Mouse (Mus musculus) forebrain, embryonic 12.5 days (tissue): ENCODE measurements around the gene Sh3bp5. TPM values are rescaled to one million over a fixed set of nuclear protein-coding genes. Genes with fewer than 3 reads are reported as not detected.

Experiments used
- ATAC-seq: fragments of 200-750 bp; cut with Nextera tagmentation; 2 replicates; pipeline ENCODE4 v1.8.0; 2017; ENCODE audit warnings: moderate TSS enrichment; ENCODE audit not compliant: low FRiP score
- H3K27ac ChIP-seq: fragments of 300-500 bp; sonication (generic); 2 replicates; pipeline ENCODE4 v1.5.1; 2016; ENCODE audit warnings: mild to moderate bottlenecking
- H3K27me3 ChIP-seq: fragments of 300-500 bp; sonication (generic); 2 replicates; pipeline ENCODE4 v1.6.1; 2016; ENCODE audit warnings: mild to moderate bottlenecking
- H3K36me3 ChIP-seq: fragments of 300-500 bp; sonication (generic); replicated peaks from 2 replicates; pipeline ENCODE4 v1.6.1; 2016; ENCODE audit warnings: mild to moderate bottlenecking
- H3K4me1 ChIP-seq: fragments of 300-500 bp; sonication (generic); 2 replicates; pipeline ENCODE4 v1.6.1; 2016
- H3K4me2 ChIP-seq: fragments of 300-500 bp; sonication (generic); 2 replicates; pipeline ENCODE4 v1.6.1; 2016; ENCODE audit warnings: mild to moderate bottlenecking, moderate library complexity
- H3K4me3 ChIP-seq: fragments of 300-500 bp; sonication (generic); replicated peaks from 2 replicates; pipeline ENCODE4 v1.5.1; 2016; ENCODE audit warnings: mild to moderate bottlenecking
- H3K9ac ChIP-seq: fragments of 300-500 bp; sonication (generic); 2 replicates; pipeline ENCODE4 v1.6.1; 2016; ENCODE audit warnings: mild to moderate bottlenecking
- H3K9me3 ChIP-seq: fragments of 300-500 bp; sonication (generic); 2 replicates; pipeline ENCODE4 v1.6.1; 2016
- WGBS: fragments of 180-500 bp; shearing (Covaris S2); methylation state at CpG from one replicate; pipeline ENCODE4 v1.1.7; 2016; 5-methylcytosine and 5-hydroxymethylcytosine counted together
- polyA plus RNA-seq: library from polyadenylated mRNA; unstranded; fragments of >200 nt; fragmentation: Nextera tagmentation; extraction: Ambion mirVana; gene quantifications from 2 replicates; pipeline ENCODE4 v1.2.1, GENCODE M21; 2016

Gene Sh3bp5
- polyA plus RNA-seq, 1 experiment from 2014 or later, result 37.7 TPM

DNA sequence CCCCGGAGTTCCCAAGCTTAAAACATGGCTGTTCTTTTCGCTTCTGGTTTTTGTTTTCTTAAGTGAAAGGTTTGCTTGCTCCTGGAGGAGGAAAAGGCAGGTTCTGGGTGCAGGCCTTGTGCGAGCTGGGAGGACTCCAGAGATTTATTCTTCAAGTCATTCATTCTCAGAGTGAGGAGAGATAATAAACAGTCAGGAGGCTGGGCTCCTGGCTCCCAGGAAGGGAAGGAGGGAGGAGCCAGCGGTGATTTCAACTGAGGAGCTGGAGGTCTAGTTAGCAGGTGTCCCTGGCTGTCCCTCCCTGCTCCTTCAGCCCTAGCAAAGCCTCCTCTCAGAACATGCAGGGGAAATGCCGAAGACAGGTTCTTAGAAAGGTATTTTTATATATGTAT lies 6.9 kb downstream of the Sh3bp5 start:
- Histone ChIP-seq H3K27me3 (peaks cover 4% of the 10 kb centered on the region), H3K9me3 (no peaks in the 10 kb centered on the region), H3K36me3 (peaks cover 20% of the 10 kb centered on the region), H3K4me3 (no peak overlapping the region), H3K9ac (no peak overlapping the region), H3K4me2 (no peak overlapping the region), H3K4me1 (peaks cover 12% of the 10 kb centered on the region; the same call in 1 of the 2 replicates), H3K27ac (no peak overlapping the region)
- ATAC-seq, result no peak
- WGBS, result 62% methylated on average over 5 of the region's 5 CpGs

DNA sequence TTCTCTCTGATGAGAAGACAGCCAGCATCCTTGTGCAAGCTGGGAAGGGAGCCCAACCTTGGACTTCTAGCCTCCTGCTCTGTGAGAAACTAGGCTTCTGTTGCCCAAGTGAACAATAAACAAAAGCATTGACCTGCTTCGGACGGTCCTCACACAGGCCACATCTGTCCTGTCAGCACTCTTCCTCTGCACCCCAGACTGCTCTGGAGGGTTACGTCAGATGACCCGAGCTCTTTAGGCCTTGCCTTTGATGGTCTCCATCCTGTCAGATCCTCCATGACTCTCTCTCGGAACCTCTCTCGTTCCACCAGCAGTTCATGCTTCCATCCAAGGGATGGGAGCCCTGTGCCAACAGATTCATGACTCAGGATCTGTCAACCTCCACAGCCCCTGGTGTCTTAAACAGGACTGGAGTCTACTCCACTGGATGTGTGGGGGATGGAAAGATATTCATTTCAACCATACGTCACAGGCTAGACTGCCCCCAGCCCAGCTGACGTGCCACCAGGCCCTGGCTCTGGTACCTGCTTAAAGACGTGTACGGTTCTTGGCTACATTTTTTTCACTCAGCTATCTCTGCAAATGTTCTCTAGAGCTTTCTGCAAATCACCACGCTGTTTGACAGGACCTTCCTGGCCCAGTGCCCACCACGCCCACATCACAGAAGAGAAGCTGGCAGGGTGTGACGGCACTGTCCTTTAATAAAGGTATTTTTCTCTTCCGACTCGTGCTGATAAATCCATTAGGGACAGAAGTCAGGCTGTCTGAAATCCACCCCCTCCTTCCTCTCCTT lies 7.5 kb downstream of the Sh3bp5 start:
- Histone ChIP-seq H3K4me3 (no peak overlapping the region), H3K4me2 (no peak overlapping the region), H3K36me3 (peaks cover 20% of the 10 kb centered on the region), H3K4me1 (peaks cover 13% of the 10 kb centered on the region; the same call in 1 of the 2 replicates), H3K9me3 (no peaks in the 10 kb centered on the region), H3K9ac (no peak overlapping the region), H3K27me3 (no peaks in the 10 kb centered on the region), H3K27ac (no peak overlapping the region)
- ATAC-seq, result no peak
- WGBS, result 86% methylated on average over 15 of the region's 15 CpGs

DNA sequence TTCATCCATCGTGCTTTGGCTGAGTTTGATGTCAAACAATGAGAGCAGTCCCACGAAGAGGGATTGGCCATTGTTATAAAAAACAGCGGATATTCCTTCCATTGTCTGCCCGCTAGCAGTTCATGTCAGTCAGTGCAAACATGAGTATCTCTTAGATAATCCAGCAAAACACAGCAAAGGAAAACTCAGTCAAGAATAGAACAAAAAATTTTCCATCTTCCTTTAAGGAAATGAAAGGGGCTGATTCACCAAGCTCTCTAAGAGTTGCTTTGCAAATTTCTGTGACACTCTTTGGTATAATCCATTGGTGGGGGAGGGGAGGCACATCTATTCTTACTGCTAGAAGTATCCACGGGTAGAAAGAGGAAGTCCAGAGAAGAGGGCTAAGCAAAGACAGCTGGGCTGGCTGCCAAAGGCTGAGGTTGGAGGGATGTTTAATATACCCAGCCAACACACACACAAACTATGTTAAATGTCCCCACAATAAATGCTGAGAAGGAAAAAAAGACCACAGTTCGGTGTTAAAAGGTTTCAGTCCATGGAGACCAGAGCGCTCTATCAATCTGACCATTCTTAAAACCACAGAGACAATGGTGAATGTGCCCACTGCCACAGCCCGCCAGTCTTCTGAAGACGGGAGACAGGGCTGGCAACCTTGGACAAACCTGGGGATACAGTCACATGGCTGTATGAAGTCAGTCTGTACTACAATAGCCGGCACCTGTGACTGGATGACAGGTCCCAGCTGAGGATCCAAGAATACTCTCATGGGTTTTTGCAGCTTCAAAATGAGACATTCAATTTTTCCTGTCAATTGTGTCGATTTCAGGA lies 12.7 kb downstream of the Sh3bp5 start:
- ATAC-seq, result no peak
- Histone ChIP-seq H3K4me1 (peaks cover 20% of the 10 kb centered on the region), H3K27ac (no peak overlapping the region), H3K9me3 (no peaks in the 10 kb centered on the region), H3K4me2 (no peak overlapping the region), H3K36me3 (peaks cover 25% of the 10 kb centered on the region), H3K4me3 (no peak overlapping the region), H3K27me3 (no peaks in the 10 kb centered on the region), H3K9ac (no peak overlapping the region)
- WGBS, result 75% methylated on average over 11 of the region's 11 CpGs

- WGBS, result 93% methylated on average over 5 of the region's 5 CpGs
- no peaks in the 10 kb centered on the region for H3K9me3 ChIP-seq
- no peak overlapping the region for H3K27ac ChIP-seq
- no peak overlapping the region for H3K4me2 ChIP-seq
- no peak overlapping the region for H3K9ac ChIP-seq
- H3K36me3 ChIP-seq, result peaks cover 17% of the 10 kb centered on the region; the same call in 1 of the 2 replicates
- H3K4me1 ChIP-seq, result peaks cover 20% of the 10 kb centered on the region
- no peaks in the 10 kb centered on the region for H3K27me3 ChIP-seq
- no peak overlapping the region for H3K4me3 ChIP-seq
- ATAC-seq, result no peak
Measured at GRCm38 (mm10) chr14:31422395-31422794, 13.5 kb downstream of the Sh3bp5 start.

DNA sequence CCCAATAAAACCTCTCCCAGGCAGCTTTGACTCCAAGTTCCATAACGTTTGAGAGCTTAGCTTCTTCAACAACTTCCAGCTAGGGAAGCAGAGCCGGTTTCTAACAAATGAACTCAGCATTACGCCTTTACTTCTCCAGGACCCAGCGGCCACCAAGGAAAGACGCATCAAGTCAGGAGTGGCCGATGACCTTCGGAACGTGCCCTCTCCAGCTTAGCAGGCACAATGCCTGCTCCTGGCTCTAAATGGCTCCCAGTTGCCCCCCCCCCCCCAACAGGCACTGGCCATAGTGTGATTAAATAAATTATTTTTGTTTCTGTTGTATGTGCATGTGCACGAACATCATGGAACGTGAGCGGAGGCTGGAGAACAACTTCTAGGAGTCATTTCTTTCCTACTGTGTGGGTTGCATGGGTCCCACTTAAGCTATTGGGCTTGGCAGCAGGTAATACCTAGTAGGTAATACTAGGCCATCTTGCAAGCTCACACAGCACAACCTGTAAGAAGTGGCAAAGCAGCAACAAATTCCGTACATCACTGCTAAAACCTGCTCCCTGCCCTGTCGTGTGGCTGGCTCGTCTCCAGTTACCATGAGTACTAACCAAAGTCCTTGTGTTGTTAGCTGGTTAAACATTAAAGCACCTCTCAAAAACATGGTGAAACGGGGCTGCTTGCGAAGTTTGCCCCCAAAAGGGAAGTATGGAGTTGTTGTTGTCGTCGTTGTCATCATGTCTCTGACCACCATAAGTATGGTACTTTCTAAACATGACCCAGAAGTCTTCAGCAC lies 14.2 kb downstream of the Sh3bp5 start:
- no peaks in the 10 kb centered on the region for H3K27me3 ChIP-seq
- ATAC-seq, result no peak
- no peak overlapping the region for H3K4me3 ChIP-seq
- no peak overlapping the region for H3K9ac ChIP-seq
- H3K27ac ChIP-seq, result no peak overlapping the region
- 88% methylated on average over 18 of the region's 18 CpGs for WGBS
- H3K9me3 ChIP-seq, result no peaks in the 10 kb centered on the region
- peaks cover 14% of the 10 kb centered on the region; the same call in 1 of the 2 replicates for H3K36me3 ChIP-seq
- peaks cover 20% of the 10 kb centered on the region for H3K4me1 ChIP-seq
- no peak overlapping the region for H3K4me2 ChIP-seq

- peaks cover 20% of the 10 kb centered on the region for H3K4me1 ChIP-seq
- no peak overlapping the region for H3K4me3 ChIP-seq
- no peak overlapping the region for H3K27ac ChIP-seq
- H3K9me3 ChIP-seq, result no peaks in the 10 kb centered on the region
- ATAC-seq, result no peak
- no peak overlapping the region for H3K4me2 ChIP-seq
- peaks cover 8% of the 10 kb centered on the region; the same call in 1 of the 2 replicates for H3K36me3 ChIP-seq
- no peaks in the 10 kb centered on the region for H3K27me3 ChIP-seq
- WGBS, result 79% methylated on average over 7 of the region's 7 CpGs
- H3K9ac ChIP-seq, result no peak overlapping the region
Measured at GRCm38 (mm10) chr14:31420985-31421384, 14.9 kb downstream of the Sh3bp5 start.

- Histone ChIP-seq H3K4me1 (peaks cover 20% of the 10 kb centered on the region), H3K27me3 (no peaks in the 10 kb centered on the region), H3K36me3 (peaks cover 5% of the 10 kb centered on the region; the same call in 1 of the 2 replicates), H3K27ac (no peak overlapping the region), H3K9me3 (no peaks in the 10 kb centered on the region), H3K4me3 (no peak overlapping the region), H3K4me2 (no peak overlapping the region), H3K9ac (no peak overlapping the region)
- 90% methylated on average over 7 of the region's 7 CpGs for WGBS
- ATAC-seq, result no peak
Measured at GRCm38 (mm10) chr14:31420562-31420961, 15.3 kb downstream of the Sh3bp5 start.

- Histone ChIP-seq H3K9me3 (no peaks in the 10 kb centered on the region), H3K4me1 (peaks cover 20% of the 10 kb centered on the region), H3K27me3 (no peaks in the 10 kb centered on the region), H3K36me3 (peaks cover 5% of the 10 kb centered on the region; the same call in 1 of the 2 replicates), H3K4me3 (no peak overlapping the region), H3K9ac (no peak overlapping the region), H3K4me2 (no peak overlapping the region), H3K27ac (no peak overlapping the region)
- 96% methylated on average over 8 of the region's 8 CpGs for WGBS
- no peak for ATAC-seq
Measured at GRCm38 (mm10) chr14:31420135-31420534, 15.7 kb downstream of the Sh3bp5 start.

DNA sequence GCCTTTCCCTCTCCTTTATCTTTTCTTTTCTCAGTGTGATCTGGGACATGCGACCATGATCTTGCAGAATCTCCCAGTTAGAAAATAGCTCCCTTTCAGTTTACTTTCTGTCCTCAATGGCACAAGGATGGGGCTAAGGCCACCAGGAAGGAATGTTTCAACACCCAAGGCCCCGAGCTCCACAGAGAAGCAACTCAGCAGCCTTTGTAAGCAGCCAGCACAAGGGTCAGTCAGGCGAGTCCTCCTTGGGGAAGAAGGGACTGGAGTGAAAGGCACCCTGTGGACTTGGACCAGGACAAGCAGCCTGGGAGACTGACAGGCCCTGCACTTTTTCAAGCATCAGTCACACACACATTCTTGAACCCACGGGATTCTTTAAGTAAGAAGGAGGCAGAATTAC lies 16.6 kb downstream of the Sh3bp5 start:
- Histone ChIP-seq H3K27me3 (no peaks in the 10 kb centered on the region), H3K4me1 (peaks cover 20% of the 10 kb centered on the region), H3K9ac (no peak overlapping the region), H3K27ac (no peak overlapping the region), H3K9me3 (no peaks in the 10 kb centered on the region), H3K4me3 (no peak overlapping the region), H3K4me2 (no peak overlapping the region), H3K36me3 (peaks cover 5% of the 10 kb centered on the region; the same call in 1 of the 2 replicates)
- ATAC-seq, result no peak
- 47% methylated on average over 4 of the region's 4 CpGs for WGBS

DNA sequence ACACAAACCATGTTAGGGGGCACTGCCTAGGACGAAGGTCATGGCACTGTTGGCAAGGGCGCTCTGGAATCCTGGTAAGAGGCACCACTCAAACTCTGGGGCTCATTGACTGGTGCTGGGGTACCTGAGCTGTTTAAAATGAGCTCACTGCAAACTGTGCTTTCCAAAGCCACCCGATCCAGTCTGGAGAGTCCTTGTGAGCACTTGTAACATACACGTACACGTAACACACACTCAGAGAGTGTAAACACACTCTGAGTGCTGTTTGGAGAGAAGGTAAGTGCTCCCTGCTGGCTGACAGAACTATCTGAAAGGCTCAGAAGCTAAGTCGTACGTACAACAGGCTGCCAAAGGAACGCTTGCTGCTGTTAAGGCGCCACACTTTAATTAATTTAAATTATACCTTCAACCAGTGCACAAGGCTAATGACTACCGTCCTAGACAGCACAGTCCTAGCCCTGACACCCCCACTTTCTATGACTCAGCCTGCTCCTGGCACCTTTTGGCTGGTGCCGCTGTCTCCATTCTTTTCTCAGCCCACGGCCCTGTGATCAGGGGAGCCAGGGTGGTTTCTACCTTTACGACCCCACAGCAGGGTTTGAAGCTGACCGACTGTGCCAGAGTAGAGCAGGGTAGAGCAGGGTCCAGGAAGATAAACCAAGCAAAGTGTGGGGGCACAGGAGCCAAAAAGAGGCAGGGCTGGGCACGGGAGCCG lies 18.9 kb downstream of the Sh3bp5 start:
- no peak overlapping the region for H3K4me3 ChIP-seq
- WGBS, result 81% methylated on average over 16 of the region's 16 CpGs
- H3K9me3 ChIP-seq, result no peaks in the 10 kb centered on the region
- H3K36me3 ChIP-seq, result peaks cover 5% of the 10 kb centered on the region; the same call in 1 of the 2 replicates
- no peaks in the 10 kb centered on the region for H3K27me3 ChIP-seq
- H3K9ac ChIP-seq, result no peak overlapping the region
- ATAC-seq, result no peak
- H3K4me2 ChIP-seq, result no peak overlapping the region
- H3K27ac ChIP-seq, result no peak overlapping the region
- peaks cover 15% of the 10 kb centered on the region for H3K4me1 ChIP-seq

- peaks cover 12% of the 10 kb centered on the region for H3K4me1 ChIP-seq
- no peak overlapping the region for H3K4me3 ChIP-seq
- H3K4me2 ChIP-seq, result no peak overlapping the region
- no peaks in the 10 kb centered on the region for H3K9me3 ChIP-seq
- H3K36me3 ChIP-seq, result no peaks in the 10 kb centered on the region
- WGBS, result 77% methylated on average over 3 of the region's 3 CpGs
- H3K9ac ChIP-seq, result no peak overlapping the region
- ATAC-seq, result no peak
- no peaks in the 10 kb centered on the region for H3K27me3 ChIP-seq
- no peak overlapping the region for H3K27ac ChIP-seq
Measured at GRCm38 (mm10) chr14:31416411-31416810, 19.5 kb downstream of the Sh3bp5 start.
